Mouse (Mus musculus) heart, adult 9 months (tissue): ENCODE measurements at regions not wholly inside any gene's neighbourhood (a gene's known extent, or its start where the extent isn't known, plus 50 kb on each side); places are given as distances from the start of the nearest gene placed in this dataset.
A peak's percentile ranks its signal among the peaks of the same experiment; 100 is the strongest.

Experiments used
- DNase-seq, 2 experiments: peaks; one replicate each; pipeline ENCODE4 v3.0.0; 2022; ENCODE audit warnings: low spot score in 2 of 2

DNA sequence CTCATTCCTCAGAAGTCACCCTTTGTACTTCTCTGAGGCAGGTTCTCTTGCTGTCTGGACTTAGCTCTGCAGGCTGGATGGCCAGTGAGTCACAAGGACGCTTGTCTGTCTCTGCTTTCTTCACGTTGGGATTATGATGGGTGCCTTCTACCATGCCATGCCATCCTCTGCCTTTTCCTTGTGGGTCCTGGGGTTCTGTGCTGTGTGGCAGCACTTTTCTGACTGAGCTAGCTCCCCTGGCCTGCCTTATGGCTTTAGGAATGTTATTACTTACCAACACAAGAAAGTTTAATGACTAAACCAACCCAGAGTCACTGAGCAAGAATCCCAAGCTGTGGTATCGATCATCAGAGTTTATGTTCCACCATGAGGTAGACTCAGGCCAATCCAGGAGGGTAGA, 280.7 kb downstream of the Gm49356 start:
- DNase-seq = no peak

DNA sequence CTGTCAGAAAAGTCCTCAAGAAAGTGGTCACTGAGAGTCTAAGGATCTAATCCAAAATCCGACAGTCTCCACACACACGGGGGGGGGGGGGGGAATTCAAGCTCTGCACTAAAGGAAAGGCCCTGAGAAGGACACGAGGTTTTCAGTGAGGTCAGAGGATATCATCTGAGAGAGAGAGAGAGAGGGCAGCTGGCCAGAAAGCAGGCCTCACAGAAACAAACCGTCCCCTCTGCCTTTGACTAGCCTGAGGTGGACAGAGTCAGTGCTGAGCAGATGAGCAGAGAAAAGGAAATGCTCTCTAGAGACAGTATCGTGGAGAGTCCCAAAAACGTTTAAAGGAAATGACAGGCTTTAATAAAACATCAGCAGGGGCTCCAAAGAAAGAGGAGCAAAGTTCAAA, 282.0 kb downstream of the Gm49356 start:
- DNase-seq = peak; percentile 18 to 20

DNA sequence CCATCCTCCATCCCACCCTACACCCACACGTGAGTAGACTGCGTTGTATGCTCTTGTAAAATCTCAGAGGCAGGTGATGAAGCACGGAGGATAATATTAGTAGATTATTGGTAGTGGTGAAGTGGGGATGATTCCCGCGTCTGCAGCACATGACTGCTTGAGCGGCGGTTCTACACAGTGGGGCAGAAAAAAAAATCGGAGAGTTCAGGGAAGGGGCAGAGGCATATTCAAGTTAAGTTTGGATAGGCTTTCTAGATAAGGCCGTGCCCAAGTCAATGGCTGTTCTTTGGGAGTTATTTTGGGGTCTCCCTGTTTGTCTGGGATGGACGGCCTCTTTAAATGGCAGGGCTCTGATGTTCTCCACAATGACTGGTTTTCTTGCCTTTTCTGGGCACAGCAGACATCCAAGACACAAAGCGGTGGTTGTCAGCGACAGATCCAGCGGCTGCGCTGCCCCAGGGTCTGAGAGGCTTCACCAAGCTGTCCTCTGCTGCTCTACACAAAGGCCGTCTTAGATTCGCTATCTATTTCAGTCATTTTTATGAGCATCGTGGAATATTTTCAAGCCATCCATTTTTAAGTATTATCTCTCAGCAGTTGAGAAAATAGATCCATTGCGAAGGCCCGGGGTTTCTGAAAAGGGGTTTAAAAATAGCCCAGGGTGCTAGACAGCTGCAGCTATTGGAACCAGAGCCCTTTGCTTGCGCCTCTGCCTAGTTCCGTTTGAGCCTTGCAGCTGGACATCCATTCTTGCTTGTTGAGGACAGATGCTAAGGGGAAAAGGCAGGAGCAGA, 284.6 kb downstream of the Gm49356 start:
- peak in 1 of 2 experiments; percentile 19 for DNase-seq

DNA sequence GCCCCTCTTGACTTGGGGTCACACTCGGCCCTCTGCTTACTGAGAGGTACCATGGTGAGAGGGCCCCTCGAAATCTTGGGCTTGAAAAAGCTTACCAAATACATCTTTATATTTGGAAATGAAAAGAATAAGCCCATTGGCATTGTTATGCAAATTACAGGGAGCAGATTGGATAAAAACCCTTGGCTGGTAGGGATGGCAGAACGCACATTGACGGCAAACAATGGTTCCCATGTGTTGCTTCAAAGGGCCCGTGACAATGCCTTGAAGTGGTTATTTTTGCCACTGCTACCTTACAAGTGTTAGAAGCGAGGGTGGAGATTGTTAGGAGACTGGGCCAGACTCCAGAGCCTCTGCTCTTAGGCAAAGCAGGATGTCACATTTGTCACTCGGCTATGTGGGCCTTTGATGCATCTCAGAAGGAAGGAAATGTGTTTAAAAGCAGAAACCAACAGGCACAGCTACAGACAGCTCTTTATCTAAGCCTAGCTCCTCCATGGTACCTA, 285.2 kb downstream of the Gm49356 start:
- peak; percentile 25 to 45 for DNase-seq

DNA sequence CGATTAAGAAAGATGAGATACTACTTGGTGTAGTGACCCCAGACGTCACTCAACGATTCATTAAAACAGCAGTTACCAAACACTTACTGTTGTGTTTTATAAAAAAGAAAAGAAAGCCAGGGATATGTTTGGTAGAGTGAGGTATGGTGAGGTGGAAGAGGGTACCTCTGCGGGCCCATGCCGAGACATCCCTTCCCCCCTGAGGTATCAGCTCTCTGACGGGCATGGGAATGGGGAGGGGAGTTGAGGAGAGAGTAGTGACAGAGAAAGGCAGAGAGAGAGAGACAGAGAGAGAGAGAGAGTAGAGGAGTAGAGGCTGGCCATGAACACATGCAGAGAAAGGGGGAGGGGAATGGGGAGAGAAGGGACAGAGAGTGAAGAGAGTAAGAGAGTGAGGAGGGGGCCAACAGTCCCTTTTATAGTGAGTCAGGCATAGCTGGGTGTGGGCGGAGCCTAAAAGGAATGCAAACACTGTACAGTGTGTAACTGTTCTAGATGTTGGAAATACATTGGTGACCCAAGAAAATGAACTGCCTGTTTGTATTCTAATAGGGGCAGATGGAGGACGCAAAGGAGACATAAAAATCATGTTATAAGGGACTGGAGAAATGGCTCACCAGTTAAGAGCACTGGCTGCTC, 285.9 kb downstream of the Gm49356 start:
- no peak for DNase-seq

DNA sequence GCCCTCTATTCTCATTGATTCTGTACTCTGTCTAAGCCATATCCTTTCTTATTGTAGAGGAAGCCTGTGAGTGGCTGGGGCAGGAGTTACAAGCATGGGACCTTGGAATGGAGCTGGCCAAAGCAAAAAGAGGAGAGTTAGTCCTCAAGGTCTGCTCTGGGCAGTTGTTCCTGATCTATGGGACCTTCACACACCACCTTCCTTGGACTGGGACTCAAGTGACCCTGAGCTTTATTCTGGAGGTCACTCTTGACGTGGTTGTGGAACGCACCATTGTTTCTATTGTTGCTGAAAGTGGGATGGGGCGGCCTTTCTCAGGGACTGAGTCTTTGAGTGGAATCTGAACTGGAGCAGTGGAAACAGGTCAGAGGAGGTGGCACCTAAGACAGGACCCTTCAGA, 291.0 kb downstream of the Gm49356 start:
- DNase-seq = no peak

DNA sequence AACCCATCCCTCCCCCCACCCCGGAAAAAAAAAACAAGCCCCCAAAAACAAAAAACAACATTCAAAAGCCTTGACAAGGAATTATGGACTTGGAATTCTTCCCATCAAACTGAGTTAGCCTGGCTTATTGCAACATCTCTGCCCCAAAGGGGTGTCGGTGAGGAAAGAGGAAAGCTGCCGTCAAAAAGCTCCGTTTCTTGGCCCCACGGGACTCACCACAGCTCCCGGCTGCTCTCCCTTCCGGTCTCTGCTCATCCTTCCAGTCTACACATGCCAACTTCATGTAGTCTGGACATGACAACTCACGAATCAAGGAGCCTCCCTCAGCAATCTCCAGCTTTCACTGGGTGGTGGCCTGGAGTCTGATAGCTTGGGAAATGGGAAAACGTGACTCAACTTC, 295.4 kb downstream of the Gm49356 start:
- DNase-seq = no peak

DNA sequence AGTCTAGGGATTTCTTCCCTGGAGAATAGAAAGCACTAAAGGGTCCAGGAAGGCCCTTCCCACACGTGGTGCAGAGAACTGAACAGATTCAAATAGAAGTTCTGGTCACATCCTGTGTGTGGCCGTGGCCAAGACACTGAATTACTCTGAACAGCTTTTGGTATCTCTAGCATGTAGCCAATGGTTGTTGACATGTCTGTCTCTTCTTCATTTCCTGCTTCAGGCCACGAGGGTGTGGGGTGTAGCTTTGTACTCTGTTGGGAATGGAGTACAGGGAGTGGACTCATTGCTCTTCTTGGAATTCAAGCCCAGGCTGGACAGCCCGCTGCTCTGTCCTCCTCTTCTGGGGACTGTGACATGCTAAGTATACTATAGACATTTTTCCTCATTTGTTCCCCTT, 298.5 kb downstream of the Gm49356 start:
- no peak for DNase-seq

DNA sequence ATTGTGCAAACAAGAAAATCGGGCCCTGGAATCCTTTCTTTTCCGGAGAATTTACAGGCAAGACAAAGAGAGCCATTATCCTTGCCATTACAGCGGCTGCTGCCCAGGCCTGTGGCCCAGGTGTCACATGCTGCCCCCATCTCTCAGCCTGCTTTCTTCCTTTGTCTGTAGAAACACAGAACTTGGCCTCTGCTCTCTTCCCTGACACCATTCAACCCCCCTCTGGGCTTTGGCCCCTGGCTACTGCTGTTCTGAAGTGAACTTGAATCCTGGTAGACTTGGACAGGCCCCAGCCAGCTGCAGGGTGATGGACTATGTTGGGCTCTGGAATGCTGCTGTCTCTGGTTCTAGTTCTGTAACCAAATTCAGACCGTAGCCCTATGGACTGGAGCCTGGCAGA, 299.3 kb downstream of the Gm49356 start:
- DNase-seq = peak in 1 of 2 experiments; percentile 34

DNA sequence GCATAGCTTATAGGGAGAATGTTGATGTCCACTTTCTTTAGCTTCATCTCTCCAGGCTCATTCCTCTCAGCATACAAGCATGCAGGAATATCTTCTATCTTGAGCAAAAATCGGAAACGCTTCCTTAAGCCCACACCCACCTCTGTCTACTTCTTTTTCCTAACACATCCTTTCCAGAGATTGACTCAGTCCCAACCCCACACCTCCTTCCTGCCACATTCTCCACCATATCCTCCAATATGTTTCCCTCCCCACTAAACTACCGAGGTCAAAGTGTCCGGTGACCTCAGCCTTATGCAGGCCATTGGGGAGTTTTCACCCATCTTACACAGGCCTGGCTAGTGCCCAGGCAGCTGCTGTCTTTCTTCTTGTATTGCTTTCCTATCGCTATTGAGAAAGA, 301.4 kb downstream of the Gm49356 start:
- no peak for DNase-seq

DNA sequence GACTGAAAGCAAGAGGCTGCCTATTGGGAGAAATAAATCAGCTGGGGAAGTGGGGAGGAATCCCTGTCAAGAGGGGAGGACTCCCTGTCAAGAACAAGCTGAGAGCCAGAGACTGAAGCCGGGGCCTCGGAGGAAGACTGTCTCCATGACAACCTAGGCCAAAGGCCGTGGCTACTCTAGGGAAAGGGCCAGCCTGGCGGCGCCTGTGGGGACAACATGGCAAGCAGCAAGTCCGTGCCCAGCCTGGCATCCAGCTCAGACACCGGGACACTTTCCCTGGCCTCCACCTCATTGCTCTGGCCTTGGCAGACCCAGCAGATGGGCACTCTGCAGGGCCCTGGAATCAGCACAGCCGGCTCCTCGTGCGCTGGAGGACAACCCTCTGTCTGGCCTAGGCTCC, 305.3 kb downstream of the Gm49356 start:
- DNase-seq = peak; percentile 77 to 79

DNA sequence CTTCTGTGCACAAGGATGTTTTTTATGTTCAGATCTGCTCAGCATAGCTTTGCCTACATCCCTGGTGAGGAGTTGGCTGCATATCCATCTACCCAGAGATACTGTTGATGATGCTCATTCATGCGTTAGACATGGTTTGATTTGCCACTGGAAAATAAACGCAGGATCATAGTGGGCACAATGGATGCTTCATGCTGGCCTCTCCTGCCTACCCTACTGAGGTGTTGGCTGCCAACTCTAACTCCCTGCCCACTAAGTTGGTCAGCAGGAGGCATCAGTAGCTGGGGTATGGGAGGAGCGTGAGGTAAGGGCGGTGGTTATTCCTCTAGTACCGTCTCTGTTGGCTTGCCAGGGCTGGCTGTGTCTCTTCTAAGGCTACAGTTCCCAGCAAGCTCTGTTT, 307.3 kb downstream of the Gm49356 start:
- no peak for DNase-seq

DNA sequence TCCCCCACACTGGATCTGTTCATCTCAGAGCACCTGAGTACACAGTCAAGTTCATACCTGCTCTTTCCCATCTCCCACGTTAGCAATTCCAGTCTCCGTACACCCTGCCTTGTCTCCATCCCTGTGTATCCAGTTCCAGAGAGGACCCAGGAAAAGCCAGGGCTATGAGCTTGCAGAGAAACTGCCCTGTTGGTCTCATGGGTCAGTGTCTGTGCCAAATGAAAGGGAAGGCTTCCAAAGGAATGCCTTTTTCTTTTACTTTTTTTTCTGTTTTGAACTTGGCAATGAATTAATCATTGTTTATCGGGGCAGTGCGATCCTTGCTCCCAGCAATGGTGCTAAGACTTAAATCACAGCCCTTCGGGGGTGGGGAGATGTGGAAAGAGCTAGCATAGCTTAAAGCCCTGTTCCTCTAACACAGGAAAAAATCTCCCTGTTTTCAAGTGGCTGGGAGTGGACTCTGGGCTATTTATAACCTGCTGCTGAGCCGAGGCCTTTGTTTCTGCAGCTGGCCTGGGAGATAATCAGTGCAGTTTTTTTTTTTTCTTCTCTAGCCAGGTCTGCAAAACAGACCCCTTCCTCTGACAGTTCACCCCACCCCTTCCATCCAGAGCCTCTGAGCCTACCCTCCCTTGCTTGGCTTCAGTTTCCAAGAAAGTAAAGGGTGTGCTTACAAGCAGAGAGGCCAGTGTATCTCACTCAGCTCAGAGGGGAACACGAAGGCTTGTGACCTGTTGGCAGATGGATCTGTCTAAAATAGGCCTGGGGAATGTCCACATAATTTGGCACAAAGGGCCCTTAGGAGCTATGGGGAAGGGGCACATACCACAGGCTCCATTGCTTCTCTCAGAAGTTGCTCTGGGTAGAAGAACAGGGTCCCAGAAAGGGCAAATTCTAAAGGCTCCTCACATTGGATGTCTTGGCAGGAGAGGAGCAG, 308.6 kb downstream of the Gm49356 start:
- peak; percentile 86 to 92 for DNase-seq

DNA sequence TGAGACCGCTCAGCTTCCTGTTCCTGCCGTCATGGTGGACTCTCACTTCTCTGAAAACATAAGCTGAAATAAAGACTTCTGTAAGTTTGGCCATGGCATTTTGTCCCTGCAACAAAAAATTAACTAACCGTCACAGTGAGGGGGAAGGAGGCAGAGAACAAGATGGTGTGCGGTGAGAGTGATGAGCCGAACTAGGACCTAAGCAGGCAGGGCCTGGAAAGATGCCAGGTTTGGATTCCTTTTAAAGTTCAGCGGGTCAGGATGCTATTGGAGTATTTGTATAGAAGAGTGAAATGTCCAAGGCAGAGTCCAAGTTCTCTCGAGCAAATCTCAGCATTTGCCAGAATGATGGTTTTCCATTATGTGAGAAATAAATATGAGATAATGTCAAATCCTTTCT, 312.3 kb downstream of the Gm49356 start:
- no peak for DNase-seq

DNA sequence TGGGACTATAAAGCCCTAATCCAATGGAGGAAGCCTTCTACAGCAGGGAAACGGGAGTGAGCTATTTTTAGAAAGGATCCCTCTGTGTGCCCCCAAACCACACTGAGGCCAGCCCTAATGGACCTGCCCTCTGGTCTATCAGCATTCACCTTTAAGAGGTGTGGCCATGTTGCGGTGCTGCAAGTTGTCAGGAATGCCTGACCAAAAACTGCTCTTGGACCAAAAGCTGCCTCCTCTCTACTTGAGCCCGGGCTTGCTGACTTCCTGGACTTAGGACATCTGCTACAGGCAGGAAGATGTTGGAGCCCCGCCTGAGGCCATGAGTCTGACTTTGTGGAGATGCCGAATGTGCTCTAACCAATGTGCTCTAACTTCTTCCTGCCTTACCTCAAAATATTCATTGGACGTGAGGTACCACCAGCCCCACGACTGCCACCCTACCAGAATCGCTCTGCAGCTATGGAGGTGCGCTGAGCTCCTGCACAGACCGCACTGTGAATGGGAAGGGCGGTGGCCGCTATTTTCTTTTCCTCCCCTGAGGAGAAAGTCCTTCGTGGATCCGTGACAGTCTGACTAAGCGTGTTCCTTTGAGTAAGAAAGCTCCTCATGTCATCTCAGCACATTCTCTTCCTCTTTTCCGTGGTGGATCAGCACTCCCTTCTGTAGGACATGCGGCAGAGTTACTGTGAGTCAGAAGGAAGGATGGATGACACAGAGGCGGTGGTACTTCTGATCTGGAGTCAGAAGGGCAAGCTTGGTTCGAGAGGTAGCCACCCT, 313.0 kb downstream of the Gm49356 start:
- DNase-seq = peak; percentile 57 to 75

DNA sequence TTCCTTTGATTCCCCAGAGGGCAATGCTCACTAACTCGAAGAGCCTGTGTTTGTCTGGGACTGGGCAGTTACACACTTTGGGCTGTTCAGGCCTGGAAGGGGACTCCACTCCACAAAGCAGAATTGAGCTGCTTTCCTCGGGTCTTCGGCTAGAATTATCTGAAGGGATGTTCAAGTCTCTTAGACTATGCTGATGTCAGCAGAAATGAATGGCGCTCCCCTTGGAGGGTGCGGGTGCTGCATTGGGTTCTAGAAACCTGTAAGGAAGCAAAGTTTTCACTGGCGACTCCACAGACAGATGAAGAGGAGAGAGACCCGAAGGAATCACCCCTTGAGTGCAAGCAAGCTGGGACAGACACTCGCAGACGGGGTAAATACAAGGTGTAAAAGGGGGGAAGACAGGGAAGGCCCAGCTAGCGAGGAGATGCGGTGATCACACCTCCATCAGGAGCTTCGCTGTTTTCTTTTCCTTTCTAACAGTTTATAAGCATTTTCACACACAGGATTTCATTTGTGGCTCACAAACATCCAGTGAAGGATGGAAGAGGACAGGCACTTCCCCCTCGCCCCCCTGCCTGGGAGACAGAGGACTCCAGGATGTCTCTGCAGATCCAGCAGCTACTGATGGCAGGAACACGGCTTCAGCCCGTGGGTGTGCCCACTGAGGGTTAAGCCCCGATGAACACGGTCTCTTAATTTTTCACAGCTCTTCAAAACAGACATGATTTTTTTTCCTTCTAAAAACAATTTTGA, 314.2 kb downstream of the Gm49356 start:
- no peak for DNase-seq

DNA sequence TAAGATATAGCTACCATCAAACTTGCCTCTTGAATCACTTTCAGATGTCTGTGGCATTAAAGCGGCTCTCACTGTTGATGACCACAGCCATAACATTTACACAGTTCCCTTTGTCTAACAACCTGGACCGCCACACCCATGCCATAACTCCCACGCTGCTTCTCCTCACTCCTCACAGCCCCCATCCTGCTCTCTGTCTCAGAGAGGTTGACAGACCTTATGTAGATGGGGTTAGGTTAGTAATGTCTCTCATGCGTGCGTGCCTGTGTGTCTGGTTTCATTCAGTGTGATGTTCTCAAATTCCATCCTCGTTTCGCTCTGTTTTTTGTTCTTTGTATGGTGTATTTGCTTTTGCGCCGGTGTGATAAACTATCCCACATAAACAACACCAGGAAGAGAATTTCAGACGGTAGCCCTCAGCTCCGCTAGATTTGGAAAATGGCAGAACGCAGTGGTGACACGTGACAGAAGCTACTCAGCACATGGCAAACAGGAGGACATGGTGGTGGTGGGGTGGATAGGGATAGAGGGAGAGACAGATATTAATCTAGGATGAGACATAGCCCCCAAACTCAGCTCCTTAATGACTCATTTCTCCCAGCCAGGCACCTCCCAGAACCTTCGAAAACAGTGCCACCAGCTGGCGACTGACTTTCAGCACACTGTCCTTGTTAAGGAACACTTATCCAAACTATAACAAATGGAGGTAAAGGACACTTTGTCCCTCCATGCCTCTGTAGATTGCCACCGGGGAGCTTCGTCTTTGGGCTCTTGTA, 314.9 kb downstream of the Gm49356 start:
- DNase-seq = peak in 1 of 2 experiments; percentile 37

DNA sequence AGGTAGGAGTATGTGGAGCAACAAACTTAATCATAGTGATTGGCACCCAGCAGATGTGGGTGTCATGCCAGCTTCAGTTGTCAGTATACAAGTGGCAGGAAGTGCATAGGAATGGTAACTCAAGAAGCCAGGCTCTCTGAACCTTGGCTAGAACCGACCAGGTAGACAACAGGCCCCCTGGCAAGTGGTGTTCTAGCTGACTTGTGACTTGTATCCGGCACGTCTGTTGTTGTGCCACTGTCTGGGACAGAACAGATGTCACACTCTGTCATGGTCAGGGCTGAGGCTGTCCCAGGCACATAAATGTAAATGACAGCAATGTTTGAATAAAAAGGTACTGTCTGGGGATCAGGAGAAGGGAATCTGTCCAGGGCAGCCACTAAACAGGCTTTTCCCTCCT, 316.0 kb downstream of the Gm49356 start:
- DNase-seq = no peak

DNA sequence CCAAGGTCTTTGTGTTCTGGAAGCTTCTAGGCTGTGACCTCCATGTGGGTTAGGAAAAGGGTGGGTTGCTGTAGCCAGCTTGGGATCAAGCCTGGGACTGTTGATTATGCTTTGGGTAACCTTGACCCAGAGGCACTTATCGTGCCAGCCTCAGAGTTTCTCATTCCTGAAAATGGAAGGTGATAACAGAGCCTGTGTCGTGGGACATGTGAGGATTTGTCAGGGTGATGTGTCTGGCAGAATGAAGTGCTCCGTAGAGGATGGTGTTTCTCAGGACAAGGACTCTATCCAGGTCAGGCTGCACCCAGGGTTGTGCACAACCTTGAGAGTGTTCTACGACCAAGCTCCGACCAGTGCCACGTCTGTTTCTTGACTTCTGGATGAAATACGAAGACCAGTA, 316.4 kb downstream of the Gm49356 start:
- peak; percentile 64 to 67 for DNase-seq

DNA sequence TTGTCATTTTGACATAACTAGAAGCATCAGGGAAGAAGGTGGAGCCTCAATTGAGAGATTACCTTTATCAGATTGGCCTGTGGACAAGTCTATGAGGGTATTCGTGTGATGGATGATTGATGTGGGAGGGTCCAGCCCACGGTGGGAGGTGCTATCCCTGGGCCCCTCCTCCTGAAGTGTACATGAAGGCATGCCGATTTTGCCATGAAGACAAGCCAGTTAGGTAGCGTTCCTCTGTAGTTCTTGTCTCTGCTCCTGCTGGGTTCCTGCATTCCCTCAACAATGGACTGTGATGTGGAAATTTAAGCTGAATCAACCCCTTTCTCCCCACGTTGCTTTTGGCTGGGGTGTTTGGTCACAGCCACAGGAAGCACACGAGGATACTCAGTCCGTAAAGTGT, 317.5 kb downstream of the Gm49356 start:
- no peak for DNase-seq
